Mouse (Mus musculus) liver, embryonic 14.5 days (tissue): Measurements from ENCODE around the gene Clip2.

Experiments used
- CTCF ChIP-seq: IDR thresholded peaks from 2 replicates; pipeline ENCODE4 v1.5.1; 2016; ENCODE audit warnings: antibody characterized with exemption, low read depth, control low read depth
- EP300 ChIP-seq: IDR thresholded peaks from 2 replicates; pipeline ENCODE4 v1.6.1; 2016; ENCODE audit warnings: antibody characterized with exemption, low read depth

GRCm38 (mm10) chr5:134555463-134556164 is 3.4 kb upstream of the Clip2 start:
- TF ChIP-seq CTCF (no peak), EP300 (no peak)
